Mouse (Mus musculus) spleen, adult 2 months (tissue): ENCODE data around the gene Rab5b. TPM values are rescaled to one million over a fixed set of nuclear protein-coding genes. Genes with fewer than 3 reads are reported as not detected.
"Not testable (repeated sequence)": the region's sequence is repeated elsewhere in the genome, so short reads cannot be mapped to it uniquely, and the experiment has no call there.

ENCODE experiments used
- DNase-seq, 2 experiments: peaks; one replicate each; pipeline versions ENCODE4 v3.0.0 to v3.0.0-alpha.2; 2012 to 2021; ENCODE audit warnings: low spot score in 2 of 2, low read depth in 1 of 2
- H3K27ac ChIP-seq: fragments of 200-500 bp; 2 replicates; pipeline ENCODE4 v1.5.1; 2012; ENCODE audit warnings: low read length, inconsistent platforms; ENCODE audit not compliant: insufficient read depth
- H3K27me3 ChIP-seq: fragments of 200-500 bp; 2 replicates; pipeline ENCODE4 v1.6.1; 2012; ENCODE audit warnings: mild to moderate bottlenecking, moderate library complexity, low read length, inconsistent platforms; ENCODE audit not compliant: control insufficient read depth, insufficient read depth
- H3K36me3 ChIP-seq: fragments of 200-500 bp; 2 replicates; pipeline ENCODE4 v1.6.1; 2012; ENCODE audit warnings: mild to moderate bottlenecking, low read length, inconsistent platforms; ENCODE audit not compliant: control insufficient read depth, insufficient read depth
- H3K4me1 ChIP-seq: fragments of 200-500 bp; 2 replicates; pipeline ENCODE4 v1.6.1; 2011; ENCODE audit warnings: inconsistent platforms; ENCODE audit not compliant: control insufficient read depth, insufficient read depth, insufficient read length
- H3K4me3 ChIP-seq: fragments of 200-500 bp; 2 replicates; pipeline ENCODE4 v1.5.1; 2011; ENCODE audit warnings: mild to moderate bottlenecking, inconsistent platforms; ENCODE audit not compliant: insufficient read depth, insufficient read length; ENCODE audit errors: extremely low read depth
- CTCF ChIP-seq: fragments of 200-500 bp; IDR thresholded peaks from 2 replicates; pipeline ENCODE4 v1.5.1; 2011; ENCODE audit warnings: mild to moderate bottlenecking, inconsistent platforms; ENCODE audit not compliant: insufficient read depth, insufficient read length, insufficient replicate concordance; ENCODE audit errors: extremely low read depth
- POLR2A ChIP-seq: fragments of 200-500 bp; IDR thresholded peaks from 2 replicates; pipeline ENCODE4 v1.6.1; 2011; ENCODE audit warnings: low read depth, low read length, inconsistent platforms
- WGBS: fragments of 180-500 bp; shearing (Covaris S2); methylation state at CpG from one replicate; pipeline ENCODE4 v1.1.7; 2018; 5-methylcytosine and 5-hydroxymethylcytosine counted together
- polyA plus RNA-seq: library from polyadenylated mRNA; depleted of rRNA; stranded (reverse); fragments of >200 nt; gene quantifications from 2 replicates; pipeline ENCODE4 v1.2.3, GENCODE M21; 2012; rRNA removed

The Rab5b gene
- polyA plus RNA-seq, 1 experiment: 43.3 TPM

GRCm38 (mm10) chr10:128636561-128636960 is 59.5 kb downstream of the Rab5b start:
- no peaks in the 10 kb centered on the region for H3K27me3 ChIP-seq
- H3K4me3 ChIP-seq: peak overlapping the region; percentile 43; the same call in 1 of the 2 replicates
- peak in 1 of 2 experiments; percentile 30 for DNase-seq
- H3K36me3 ChIP-seq: no peaks in the 10 kb centered on the region
- 15% methylated on average over 6 of the region's 6 CpGs for WGBS
- no peaks in the 10 kb centered on the region; the same call in 1 of the 2 replicates for H3K4me1 ChIP-seq
- TF ChIP-seq POLR2A (no peak), CTCF (no peak)
- H3K27ac ChIP-seq: peak overlapping the region; percentile 71

- WGBS: 92% methylated on average over 13 of the region's 13 CpGs
- H3K36me3 ChIP-seq: no peaks in the 10 kb centered on the region
- no peak for TF ChIP-seq POLR2A
- TF ChIP-seq CTCF: no peak
- H3K27me3 ChIP-seq: no peaks in the 10 kb centered on the region
- no peak overlapping the region for H3K4me3 ChIP-seq
- H3K4me1 ChIP-seq: no peaks in the 10 kb centered on the region; the same call in 1 of the 2 replicates
- H3K27ac ChIP-seq: no peak overlapping the region
- DNase-seq: no peak
Observed at GRCm38 (mm10) chr10:128635697-128636096, 60.4 kb downstream of the Rab5b start.

- no peak for TF ChIP-seq POLR2A
- TF ChIP-seq CTCF: no peak
- Histone ChIP-seq H3K4me1 (no peaks in the 10 kb centered on the region; the same call in 1 of the 2 replicates), H3K36me3 (no peaks in the 10 kb centered on the region), H3K4me3 (no peak overlapping the region), H3K27ac (no peak overlapping the region), H3K27me3 (no peaks in the 10 kb centered on the region)
- no peak for DNase-seq
- 58% methylated on average over 6 of the region's 6 CpGs for WGBS
Observed at GRCm38 (mm10) chr10:128631571-128631970, 64.5 kb downstream of the Rab5b start.

- not testable (repeated sequence) for DNase-seq, H3K4me1 ChIP-seq, H3K27ac ChIP-seq, H3K36me3 ChIP-seq, H3K27me3 ChIP-seq, H3K4me3 ChIP-seq
- 85% methylated on average over 5 of the region's 5 CpGs for WGBS
Observed at GRCm38 (mm10) chr10:128630306-128630705, 65.8 kb downstream of the Rab5b start.

- Histone ChIP-seq H3K27me3 (no peaks in the 10 kb centered on the region), H3K4me3 (no peak overlapping the region), H3K27ac (no peak overlapping the region), H3K36me3 (peaks cover 6% of the 10 kb centered on the region), H3K4me1 (peaks cover 5% of the 10 kb centered on the region; the same call in 1 of the 2 replicates)
- DNase-seq: no peak
- TF ChIP-seq POLR2A: no peak
- no peak for TF ChIP-seq CTCF
- 52% methylated on average over 2 of the region's 2 CpGs for WGBS
Observed at GRCm38 (mm10) chr10:128629746-128630145, 66.3 kb downstream of the Rab5b start.

GRCm38 (mm10) chr10:128627398-128628317 is 68.4 kb downstream of the Rab5b start:
- Histone ChIP-seq H3K27me3 (no peaks in the 10 kb centered on the region), H3K4me1 (peaks cover 5% of the 10 kb centered on the region; the same call in 1 of the 2 replicates), H3K4me3 (no peak overlapping the region), H3K27ac (no peak overlapping the region), H3K36me3 (peaks cover 13% of the 10 kb centered on the region)
- no peak for DNase-seq
- TF ChIP-seq CTCF (no peak), POLR2A (no peak)
- WGBS: 80% methylated on average over 10 of the region's 10 CpGs

Other genes starting within 250 kb of the Rab5b start
- gene Smarcc2, start 237.0 kb downstream of the Rab5b start, polyA plus RNA-seq: 67.8 and 84.5 TPM in 2 replicates
- 376 and 451 TPM in 2 replicates for gene Myl6, start 202.1 kb downstream of the Rab5b start, polyA plus RNA-seq
- gene Myl6b, start 197.6 kb downstream of the Rab5b start, polyA plus RNA-seq: 0.67 and 1.1 TPM in 2 replicates
- 121 and 148 TPM in 2 replicates for gene Esyt1, start 170.4 kb downstream of the Rab5b start, polyA plus RNA-seq
- 17.4 and 19.9 TPM in 2 replicates for gene Zc3h10, start 148.5 kb downstream of the Rab5b start, polyA plus RNA-seq
- gene Rpl41, start 147.0 kb downstream of the Rab5b start, polyA plus RNA-seq: 2,135 and 2,270 TPM in 2 replicates
- gene Pa2g4, start 130.3 kb downstream of the Rab5b start, polyA plus RNA-seq: 16.8 and 18.9 TPM in 2 replicates
- 1.6 TPM in 2 replicates for gene Erbb3, start 106.6 kb downstream of the Rab5b start, polyA plus RNA-seq
- gene Rps26, start 69.5 kb downstream of the Rab5b start, polyA plus RNA-seq: 929 and 934 TPM in 2 replicates
- gene Ikzf4, start 50.3 kb downstream of the Rab5b start, polyA plus RNA-seq: 1.1 and 1.7 TPM in 2 replicates
- gene Suox, start 22.2 kb downstream of the Rab5b start, polyA plus RNA-seq: 6.5 and 6.9 TPM in 2 replicates
- 0.66 and 9.3 TPM in 2 replicates for gene Pmel, start 7.9 kb upstream of the Rab5b start, polyA plus RNA-seq
- gene Cdk2, start 8.8 kb upstream of the Rab5b start, polyA plus RNA-seq: 19.5 and 19.8 TPM in 2 replicates
- 124 and 126 TPM in 2 replicates for gene Dgka, start 48.6 kb upstream of the Rab5b start, polyA plus RNA-seq
- 31.7 and 34.7 TPM in 2 replicates for gene Pym1, start 51.6 kb upstream of the Rab5b start, polyA plus RNA-seq
- 1.7 and 1.8 TPM in 2 replicates for gene Mmp19, start 94.6 kb upstream of the Rab5b start, polyA plus RNA-seq
- gene Dnajc14, start 107.8 kb upstream of the Rab5b start, polyA plus RNA-seq: 9.1 and 9.4 TPM in 2 replicates
- gene Tmem198b, start 108.1 kb upstream of the Rab5b start, polyA plus RNA-seq: 10.8 and 11.6 TPM in 2 replicates
- 3.0 and 4.5 TPM in 2 replicates for gene Sarnp, start 121.1 kb upstream of the Rab5b start, polyA plus RNA-seq
- gene Ormdl2, start 125.4 kb upstream of the Rab5b start, polyA plus RNA-seq: 25.5 and 28.9 TPM in 2 replicates
- 5.8 and 6.0 TPM in 2 replicates for gene Gdf11, start 195.5 kb upstream of the Rab5b start, polyA plus RNA-seq
- gene Cd63, start 204.7 kb upstream of the Rab5b start, polyA plus RNA-seq: 25.8 and 35.7 TPM in 2 replicates
- gene Rdh5, start 226.6 kb upstream of the Rab5b start, polyA plus RNA-seq: 15.1 and 15.8 TPM in 2 replicates
- 113 and 138 TPM in 2 replicates for gene Bloc1s1, start 227.8 kb upstream of the Rab5b start, polyA plus RNA-seq
- 5.8 and 6.5 TPM in 2 replicates for gene Itga7, start 237.6 kb upstream of the Rab5b start, polyA plus RNA-seq